In genomic region chr11:5861678-5862393, GRCm38 (mm10) we compare ENCODE assay signal across 8 mouse cellular contexts. TPM values are rescaled to one million over a fixed set of nuclear protein-coding genes. Genes with fewer than 3 reads are reported as not detected.
DNase-seq lines count a peak whose midpoint lies in the region; ATAC-seq and TF ChIP-seq lines count a peak whose summit lies in the region.

Gene Aebp1, plus strand, starts transcription at chr11:5861947.

- DNase-seq in urinary bladder, adult 18-20 months (ENCODE audit: low spot score in 2 of 2): peak; percentile 41 to 66
- DNase-seq in urinary bladder, postnatal 10 days (ENCODE audit: low spot score): no peak
- no peak for DNase-seq in forebrain, embryonic 14.5 days (ENCODE audit: low spot score)
- peak; percentile 79 for DNase-seq in heart, postnatal 4 days
- DNase-seq in left cerebral cortex, adult 8-10 months (ENCODE audit: low spot score in 2 of 2): no peak
- peak; percentile 75 to 82 for DNase-seq in lung, postnatal 4 days
- peak; percentile 61 for DNase-seq in stomach, postnatal 0 days (ENCODE audit: low spot score)
- DNase-seq in cerebellum, postnatal 25 days: no peak

- H3K9ac ChIP-seq in forebrain, embryonic 14.5 days (ENCODE audit: low read length): 0 out of 2 replicates have a peak within 1 kb of the TSS, but pooled peaks have one; percentile 29
- H3K9ac ChIP-seq in stomach, postnatal 0 days (ENCODE audit: low read length): peak within 1 kb of the TSS; percentile 63

- H3K4me1 ChIP-seq in forebrain, embryonic 14.5 days (ENCODE audit: control insufficient read depth, insufficient read depth, low read length): peaks cover 4% of the 10 kb centered on the region; the same call in 1 of the 2 replicates
- peaks cover 6% of the 10 kb centered on the region; the same call in 1 of the 2 replicates for H3K4me1 ChIP-seq in stomach, postnatal 0 days (replicated peaks; ENCODE audit: control insufficient read depth, insufficient read depth)

- H3K4me3 ChIP-seq in forebrain, embryonic 14.5 days (ENCODE audit: low read depth, low read length): peak within 1 kb of the TSS; percentile 27
- peak within 1 kb of the TSS; percentile 46 for H3K4me3 ChIP-seq in stomach, postnatal 0 days (ENCODE audit: low read depth, low read length)

- 2% methylated on average over 51 of the region's 59 CpGs for WGBS in forebrain, embryonic 14.5 days
- 3% methylated on average over 44 of the region's 59 CpGs for WGBS in stomach, postnatal 0 days

- peaks cover 26% of the 10 kb centered on the region for H3K27me3 ChIP-seq in forebrain, embryonic 14.5 days (replicated peaks; ENCODE audit: control insufficient read depth, insufficient read depth, low read length)
- H3K27me3 ChIP-seq in stomach, postnatal 0 days (ENCODE audit: control insufficient read depth, insufficient read depth, low read length): no peaks in the 10 kb centered on the region

- TF ChIP-seq CTCF in stomach, postnatal 0 days (IDR thresholded peaks at IDR 0.05; ENCODE audit: low read depth): no peak

- no peak for TF ChIP-seq EP300 in stomach, postnatal 0 days (optimal IDR thresholded peaks at IDR 0.05)

- ATAC-seq in forebrain, embryonic 14.5 days: peak; percentile 55; the same call in 1 of the 2 replicates
- peak; percentile 66; the same call in 1 of the 2 replicates for ATAC-seq in stomach, postnatal 0 days (ENCODE audit: low FRiP score, low TSS enrichment)

- no peaks in the 10 kb centered on the region for H3K9me3 ChIP-seq in forebrain, embryonic 14.5 days (replicated peaks; ENCODE audit: control insufficient read depth, low read length)
- no peaks in the 10 kb centered on the region for H3K9me3 ChIP-seq in stomach, postnatal 0 days (ENCODE audit: control insufficient read depth, low read length)

- peak within 1 kb of the TSS; percentile 52 for H3K4me2 ChIP-seq in forebrain, embryonic 14.5 days (ENCODE audit: low read length)
- H3K4me2 ChIP-seq in stomach, postnatal 0 days (replicated peaks; ENCODE audit: low read depth): peak within 1 kb of the TSS; percentile 73

- no peaks in the 10 kb centered on the region for H3K36me3 ChIP-seq in forebrain, embryonic 14.5 days (ENCODE audit: control insufficient read depth, insufficient read depth, low read length)
- H3K36me3 ChIP-seq in stomach, postnatal 0 days (ENCODE audit: control insufficient read depth, insufficient read depth, low read length): no peaks in the 10 kb centered on the region

- no peak within 1 kb of the TSS for H3K27ac ChIP-seq in forebrain, embryonic 14.5 days (ENCODE audit: low read depth, low read length)
- 0 out of 2 replicates have a peak within 1 kb of the TSS, but pooled peaks have one; percentile 13 for H3K27ac ChIP-seq in stomach, postnatal 0 days (replicated peaks)

RNA-seq across cellular contexts. Expression of gene Aebp1, which starts in this region (rescaled TPM):
- 6.8 and 13.0 TPM in 2 replicates for polyA plus RNA-seq in forebrain, embryonic 14.5 days (2014; fragmentation: Nextera tagmentation; extraction: Ambion mirVana)
- 10 to 100 TPM; 38.7 to 39.6 TPM for total RNA-seq in heart, postnatal 4 days (2021)
- 10 to 100 TPM; 22.3 to 25.7 (median 24.6) TPM for total RNA-seq in left cerebral cortex, adult 8-10 months (2022)
- polyA plus RNA-seq in stomach, postnatal 0 days (2015; fragmentation: Nextera tagmentation; extraction: Ambion mirVana): 19.6 and 21.9 TPM in 2 replicates

Comparison
In these comparisons a context has a peak if more than half of its experiments do, and no peak if none do; other contexts are left out.
1. DNase-seq: peak in urinary bladder, adult 18-20 months (2 of 2), heart, postnatal 4 days (single experiment), lung, postnatal 4 days (2 of 2) and stomach, postnatal 0 days (single experiment); none in urinary bladder, postnatal 10 days (single experiment), forebrain, embryonic 14.5 days (single experiment), left cerebral cortex, adult 8-10 months (0 of 2) and cerebellum, postnatal 25 days (0 of 2).